Mouse (Mus musculus): ENCODE measurements at regions not wholly inside any gene's neighbourhood (a gene's known extent, or its start where the extent isn't known, plus 50 kb on each side); places are given as distances from the start of the nearest gene placed in this dataset.
A peak's percentile ranks its signal among the peaks of the same experiment; 100 is the strongest.

- no peak for DNase-seq (ENCODE audit: low spot score in 2 of 2)
- intact Hi-C loops (cut with DNase I), result no loop called here
These were observed 315.9 kb upstream of the Vwc2 start for GRCm38 (mm10) chr11:10798079-10798478.

DNA sequence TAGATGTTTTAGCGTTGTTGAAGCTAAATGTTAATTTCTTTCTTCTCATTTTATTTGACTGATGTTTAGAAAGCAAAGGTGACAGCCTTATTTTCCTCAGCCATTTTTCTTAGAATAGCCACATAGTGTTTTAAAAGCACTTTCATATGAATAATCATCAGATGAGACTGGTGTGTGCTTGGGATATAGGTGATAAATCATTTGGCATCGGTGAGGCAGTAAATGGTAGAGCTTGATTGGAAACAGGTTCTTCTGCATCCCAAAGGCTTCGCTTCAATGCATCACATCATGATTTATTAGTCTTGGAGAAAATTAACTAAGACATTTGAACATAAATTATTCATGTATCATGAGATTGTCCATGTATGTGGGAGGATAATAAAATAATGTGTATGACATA lies 273.8 kb upstream of the Vwc2 start:
- DNase-seq (ENCODE audit: low spot score in 2 of 2), result no peak
- intact Hi-C loops (cut with DNase I), result no loop called here

DNA sequence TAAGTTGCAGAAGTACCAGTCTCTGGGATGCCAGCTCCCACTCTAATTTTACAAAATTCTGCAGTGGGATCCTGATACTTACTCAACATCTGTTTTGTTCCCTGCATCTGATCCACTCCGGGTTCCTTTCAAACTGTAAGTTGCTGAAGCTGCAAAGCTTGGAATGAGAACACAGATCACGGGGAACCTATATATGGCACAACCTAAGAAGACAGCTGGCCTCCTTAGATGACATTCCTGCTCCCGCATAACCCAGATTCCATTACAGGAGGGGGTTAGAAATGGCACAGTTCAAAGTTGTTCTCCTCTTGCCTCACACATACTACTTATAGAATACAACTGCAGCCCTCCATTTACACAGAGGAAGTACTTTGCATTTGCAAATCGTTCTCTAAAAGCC lies 272.9 kb upstream of the Vwc2 start:
- intact Hi-C loops (cut with DNase I), result no loop called here

GRCm38 (mm10) chr11:10872267-10872666 lies 241.8 kb upstream of the Vwc2 start:
- intact Hi-C loops (cut with DNase I), result no loop called here
- DNase-seq (ENCODE audit: low spot score in 2 of 2), result peak in 1 of 2 experiments; percentile 8

More for the DNA sequence above, 272.9 kb upstream of the Vwc2 start:
- DNase-seq (ENCODE audit: low spot score in 2 of 2), result peak; percentile 8 to 49

- intact Hi-C loops (cut with DNase I), result no loop called here
- DNase-seq (ENCODE audit: low spot score in 2 of 2), result no peak
These were observed 220.7 kb upstream of the Vwc2 start for GRCm38 (mm10) chr11:10893302-10893701.

DNA sequence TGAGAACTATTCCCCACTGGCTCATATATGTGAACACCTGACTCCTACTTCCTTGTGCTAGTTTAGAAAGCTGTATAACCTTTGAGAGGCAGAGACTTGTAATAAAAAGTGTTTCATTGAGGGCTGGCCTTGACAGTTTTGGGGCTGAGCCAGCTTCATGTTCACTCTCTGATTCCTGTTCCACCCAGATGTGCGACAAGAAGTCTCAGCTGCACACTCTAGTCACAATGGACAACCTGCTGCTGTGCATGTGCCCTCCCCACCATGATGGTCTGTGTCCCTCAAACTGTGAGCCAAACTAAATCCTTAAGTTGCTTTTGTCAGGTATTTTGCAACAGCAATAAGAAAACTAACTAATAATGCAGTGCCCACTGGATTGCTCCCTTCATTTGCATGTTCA lies 190.0 kb upstream of the Vwc2 start:
- intact Hi-C loops (cut with DNase I), result no loop called here
- no peak for DNase-seq (ENCODE audit: low spot score in 2 of 2)

GRCm38 (mm10) chr11:10952914-10953313 lies 161.1 kb upstream of the Vwc2 start:
- intact Hi-C loops (cut with DNase I), result no loop called here
- DNase-seq (ENCODE audit: low spot score in 2 of 2), result no peak

Measured in left cerebral cortex, postnatal 14 days (tissue).